Mouse (Mus musculus): ENCODE data around the gene Cldn10.
"Not testable (repeated sequence)": the region's sequence is repeated elsewhere in the genome, so short reads cannot be mapped to it uniquely, and the experiment has no call there.

The Cldn10 gene

GRCm38 (mm10) chr14:118787621-118788020, at the start of gene Cldn10:
Cldn10 (plus strand) TSS chr14:118787908.
- no peak for DNase-seq

- DNase-seq = no peak
Observed at GRCm38 (mm10) chr14:118741780-118742179, 45.9 kb upstream of the Cldn10 start.

GRCm38 (mm10) chr14:118742862-118743261, 44.8 kb upstream of the Cldn10 start:
- no peak for DNase-seq

GRCm38 (mm10) chr14:118749068-118749467, 38.6 kb upstream of the Cldn10 start:
- no peak for DNase-seq

DNA sequence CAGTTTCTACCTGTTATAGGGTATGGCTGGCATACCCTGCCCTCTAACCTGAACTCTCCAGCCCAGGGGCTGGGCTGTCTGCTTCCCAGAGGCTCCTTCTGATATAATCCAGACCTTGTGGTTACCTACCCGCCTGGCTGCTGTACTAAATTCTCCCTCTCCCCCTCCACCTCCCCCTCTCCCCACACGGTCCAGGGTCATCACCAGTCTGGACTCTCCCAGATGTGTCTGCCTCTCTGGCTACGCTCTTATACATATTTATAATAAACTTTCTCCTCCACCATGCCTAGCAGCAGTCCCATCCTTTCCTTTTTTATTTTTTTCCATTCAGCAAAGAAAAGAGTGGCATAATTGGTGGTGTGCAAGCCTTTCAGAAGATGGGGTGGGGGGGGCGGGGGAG, 38.0 kb upstream of the Cldn10 start:
- DNase-seq = no peak

- DNase-seq = no peak
Observed at GRCm38 (mm10) chr14:118750505-118751192, 37.1 kb upstream of the Cldn10 start.

DNA sequence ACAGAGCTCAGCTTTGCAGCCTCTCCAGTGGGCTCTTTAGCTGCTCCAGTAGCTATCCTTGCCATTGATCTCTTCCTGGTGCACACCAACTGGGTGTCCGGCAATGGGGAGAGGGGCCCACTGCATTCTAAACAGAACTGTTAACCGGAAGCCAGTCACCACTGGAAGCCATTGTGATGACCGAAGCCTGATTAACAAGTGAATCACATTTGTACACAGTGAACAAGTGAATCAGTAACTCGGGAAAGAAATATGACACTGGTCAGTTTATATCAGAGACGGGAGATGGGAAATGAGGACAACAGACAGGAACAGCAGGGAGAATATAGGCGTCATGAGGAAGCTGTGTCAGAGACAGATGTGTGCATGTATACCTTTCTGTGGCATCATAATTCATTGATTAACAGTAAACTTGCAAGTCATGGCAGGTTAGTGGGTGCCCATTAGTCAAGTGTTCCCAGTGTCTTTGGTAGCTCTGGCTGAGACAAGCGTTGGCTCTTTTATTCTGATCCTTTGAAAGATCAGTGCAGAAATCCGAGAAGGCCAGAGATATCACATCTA, 36.4 kb upstream of the Cldn10 start:
- DNase-seq = no peak

- DNase-seq = no peak
Observed at GRCm38 (mm10) chr14:118756015-118756414, 31.7 kb upstream of the Cldn10 start.

DNA sequence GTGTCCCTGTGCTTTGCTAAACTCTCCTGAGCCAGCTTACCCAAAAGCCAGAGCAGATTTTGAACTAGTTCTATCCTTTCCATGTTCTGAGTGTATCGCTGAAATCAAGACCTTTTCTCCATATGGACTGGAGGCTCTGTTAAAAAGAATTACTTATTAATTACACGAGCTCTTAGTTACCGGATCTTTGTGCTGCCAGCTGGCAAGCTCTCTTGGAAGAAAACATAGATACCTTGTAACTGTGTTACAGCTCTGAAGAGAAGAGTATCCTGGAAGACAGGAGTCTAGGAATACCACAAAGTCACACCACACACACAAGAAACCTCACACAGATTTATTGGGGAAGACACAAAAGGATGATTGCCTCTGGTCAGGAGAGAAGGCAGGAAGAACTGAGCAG, 31.1 kb upstream of the Cldn10 start:
- DNase-seq = no peak

- DNase-seq = not testable (repeated sequence)
Observed at GRCm38 (mm10) chr14:118763362-118763761, 24.3 kb upstream of the Cldn10 start.

DNA sequence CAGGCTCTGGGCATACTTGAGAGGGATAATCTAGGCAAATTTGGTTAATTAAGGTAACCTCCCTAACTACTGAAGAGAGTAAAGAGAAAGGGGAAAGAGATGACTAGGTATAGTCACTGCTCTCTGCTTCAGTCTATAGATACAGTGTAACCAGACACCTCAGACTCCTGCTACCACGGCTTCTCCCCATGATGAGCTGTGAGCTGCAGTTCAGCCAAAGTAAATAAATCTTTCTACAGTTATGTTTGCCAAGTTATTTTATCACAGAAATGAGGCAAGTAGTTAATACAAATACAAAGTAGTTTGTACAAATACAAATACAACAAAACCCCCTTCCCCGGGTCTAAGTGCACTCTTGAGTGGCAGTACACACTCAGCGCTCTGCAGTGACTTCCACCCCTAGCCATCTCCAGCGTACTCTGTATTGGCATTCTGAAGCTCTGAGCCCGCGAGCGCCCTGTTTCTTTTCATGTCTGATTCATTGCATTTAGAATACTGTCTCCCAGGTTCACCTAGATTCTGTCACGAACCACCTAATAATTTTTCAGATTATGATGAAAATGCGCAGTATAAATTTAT, 23.7 kb upstream of the Cldn10 start:
- no peak for DNase-seq

DNA sequence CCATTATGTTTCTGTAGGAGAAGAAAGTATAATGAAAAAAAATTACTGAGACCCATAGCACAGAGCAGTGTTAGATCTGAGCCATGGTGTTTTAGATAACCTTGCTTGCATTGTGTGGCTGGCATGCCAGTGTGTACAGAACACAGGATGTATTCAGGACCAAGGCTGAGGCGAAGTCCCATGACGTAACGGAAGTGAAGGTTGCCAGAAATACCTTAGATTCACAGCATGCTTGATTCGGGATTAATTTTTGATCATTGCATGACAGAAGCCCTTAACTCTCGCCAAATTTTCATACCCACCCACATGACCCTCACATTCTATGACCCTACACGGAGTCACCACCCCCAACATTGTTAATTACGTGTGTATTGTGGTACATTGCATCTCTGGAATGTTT, 22.4 kb upstream of the Cldn10 start:
- no peak for DNase-seq

GRCm38 (mm10) chr14:118765951-118766350, 21.8 kb upstream of the Cldn10 start:
- no peak for DNase-seq

DNA sequence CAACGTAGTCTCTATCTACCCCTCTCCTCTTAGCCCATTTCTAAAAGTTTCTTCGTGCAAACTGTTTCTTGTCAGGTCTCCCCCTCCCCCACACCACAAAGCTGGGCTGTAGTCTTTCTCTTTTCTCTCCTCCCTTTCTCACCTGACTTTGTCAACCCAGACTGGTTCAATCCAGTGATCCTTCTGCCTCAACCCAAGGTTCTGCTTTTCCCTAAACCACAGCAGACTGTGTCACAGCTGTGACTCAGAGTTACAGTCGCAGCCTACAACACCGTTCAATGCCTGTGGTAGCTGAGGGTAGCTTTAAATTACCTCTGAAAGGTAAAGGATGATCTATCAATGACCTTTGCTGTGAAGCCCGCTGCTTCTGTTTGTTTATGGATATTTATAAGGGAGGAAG, 21.3 kb upstream of the Cldn10 start:
- no peak for DNase-seq

GRCm38 (mm10) chr14:118767673-118768353, 19.9 kb upstream of the Cldn10 start:
- DNase-seq = peak; percentile 83

DNA sequence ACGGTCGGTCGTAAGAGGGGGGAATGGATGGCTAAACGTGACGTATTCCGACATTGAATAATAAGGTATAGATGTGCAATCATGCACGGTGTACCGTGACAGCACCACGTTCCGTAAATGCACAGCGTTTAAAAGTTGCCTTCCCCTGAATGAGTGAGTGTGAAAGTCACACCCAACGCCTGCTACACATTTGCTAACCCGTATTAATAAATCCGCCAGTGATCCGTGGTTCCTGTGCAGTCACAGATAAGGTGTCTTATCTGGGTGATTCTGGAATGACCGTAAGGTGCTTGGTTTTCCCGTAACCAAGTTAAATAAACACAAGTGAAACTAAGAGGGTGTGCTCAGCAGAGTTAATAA, 19.4 kb upstream of the Cldn10 start:
- DNase-seq = no peak

GRCm38 (mm10) chr14:118773668-118774067, 14.0 kb upstream of the Cldn10 start:
- no peak for DNase-seq

DNA sequence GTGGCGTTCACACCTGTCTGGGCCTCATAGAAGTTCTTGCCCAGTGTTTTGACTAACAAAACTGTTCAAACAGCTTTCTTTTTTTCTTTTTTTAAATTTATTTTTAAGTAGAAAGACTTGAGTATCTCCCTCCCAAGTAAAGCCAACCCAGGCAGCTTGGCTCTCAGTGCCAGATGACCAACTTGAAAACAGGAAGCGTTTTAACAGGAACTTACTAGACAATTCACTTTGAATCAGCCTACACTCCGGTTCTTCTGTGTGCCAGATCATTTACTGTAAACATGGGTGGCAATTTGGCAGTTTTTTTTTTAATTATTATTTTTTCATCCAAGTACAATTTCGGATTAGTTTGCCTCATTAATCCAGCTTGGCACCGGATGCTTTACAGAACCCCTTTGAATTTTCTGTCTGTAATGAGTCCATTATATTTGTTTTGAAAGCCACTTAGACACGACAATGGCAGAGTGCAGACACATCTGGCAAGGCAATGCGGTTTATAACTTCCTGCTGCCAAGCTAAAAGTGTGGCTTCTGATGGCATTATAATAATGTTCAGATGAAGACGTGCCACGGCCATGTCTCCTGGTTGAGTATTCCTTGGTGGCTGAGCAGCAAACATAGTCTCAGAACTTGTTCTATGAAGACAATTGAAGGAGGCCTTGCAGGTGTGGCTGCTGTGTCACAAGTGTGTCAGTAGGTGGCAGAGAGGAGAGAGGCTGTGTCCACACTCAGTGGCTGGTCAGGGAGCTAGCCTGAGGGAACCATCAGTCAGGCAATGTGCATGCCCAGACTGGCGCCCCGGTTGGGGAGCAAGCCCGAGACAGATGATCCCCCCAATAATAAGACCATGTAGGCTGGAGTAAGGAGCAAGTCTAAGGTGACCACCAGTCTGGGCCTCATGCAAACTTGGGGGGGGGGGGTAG, 12.9 kb upstream of the Cldn10 start:
- DNase-seq = peak; percentile 20

DNA sequence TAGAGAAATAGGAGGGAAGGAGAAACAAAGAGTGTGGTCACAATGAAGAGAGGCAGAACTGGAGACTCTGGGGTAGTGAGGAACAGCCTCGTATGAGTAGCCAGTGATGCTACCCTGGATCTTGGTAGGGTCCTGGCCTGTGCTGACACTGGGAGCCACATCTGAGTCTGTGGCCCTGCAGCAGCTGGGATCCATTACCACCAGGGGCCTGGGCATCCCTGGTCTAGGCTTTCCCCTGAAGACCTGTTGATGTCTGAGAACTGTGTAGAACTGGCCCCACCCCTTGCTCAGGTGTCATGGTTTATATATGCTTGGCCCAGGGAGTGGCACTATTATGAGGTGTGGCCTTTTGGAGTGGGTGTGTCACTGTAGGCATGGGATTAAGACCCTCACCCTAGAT, 12.2 kb upstream of the Cldn10 start:
- no peak for DNase-seq

DNA sequence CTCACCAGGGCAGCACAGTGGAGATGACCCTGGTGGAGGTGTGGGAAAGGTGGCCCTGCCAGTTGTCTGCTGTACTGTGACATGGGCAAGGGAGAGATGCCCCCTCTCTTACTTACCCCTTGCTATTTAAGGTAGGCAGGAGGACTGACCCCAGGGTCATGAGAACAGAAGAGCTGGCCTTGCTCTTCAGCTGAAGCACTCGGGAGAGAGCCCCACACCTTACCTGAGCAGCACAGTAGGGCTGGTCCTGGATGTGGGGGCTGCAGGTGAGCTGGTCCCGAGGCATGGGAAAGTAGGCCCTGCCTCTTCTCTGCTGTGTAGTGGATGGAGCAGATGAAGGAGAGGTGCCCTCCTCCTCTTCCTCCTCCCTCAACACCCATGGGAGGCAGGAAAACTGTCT, 11.3 kb upstream of the Cldn10 start:
- no peak for DNase-seq

GRCm38 (mm10) chr14:118777478-118777877, 10.2 kb upstream of the Cldn10 start:
- DNase-seq = no peak

GRCm38 (mm10) chr14:118781601-118782000, 6.1 kb upstream of the Cldn10 start:
- no peak for DNase-seq

DNA sequence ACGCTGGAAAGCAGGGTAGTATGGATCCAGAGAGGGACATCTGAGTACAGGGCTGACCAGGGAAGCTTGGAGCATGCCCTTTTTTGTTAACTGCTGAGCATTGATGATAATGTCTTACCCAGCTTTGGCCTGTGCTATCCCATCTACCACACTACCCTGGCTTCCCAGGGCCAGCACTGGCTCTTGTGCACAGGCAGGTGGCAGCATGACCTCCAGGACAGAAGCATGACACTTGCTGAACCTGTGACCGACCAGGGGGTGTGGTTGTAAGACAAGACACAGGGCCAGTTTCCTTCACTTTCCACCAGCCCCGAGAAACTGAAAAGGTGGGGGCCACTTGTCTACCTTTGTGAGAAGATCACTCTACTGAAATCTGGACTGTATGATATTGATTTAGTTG, 5.5 kb upstream of the Cldn10 start:
- no peak for DNase-seq

All from lung, postnatal 10 days (tissue).